Mouse (Mus musculus) limb, embryonic 14.5 days (tissue): ENCODE measurements around the gene Pnpt1. TPM values are rescaled to one million over a fixed set of nuclear protein-coding genes. Genes with fewer than 3 reads are reported as not detected.

Experiments used
- ATAC-seq: fragments of 200-750 bp; cut with Nextera tagmentation; 2 replicates; pipeline ENCODE4 v1.8.0; 2017; ENCODE audit warnings: low read depth, moderate number of reproducible peaks, moderate TSS enrichment; ENCODE audit not compliant: low FRiP score
- DNase-seq: peaks from one replicate; pipeline ENCODE4 v3.0.0-alpha.2; 2015; ENCODE audit warnings: low spot score
- H3K27ac ChIP-seq: fragments of 300-500 bp; sonication (generic); replicated peaks from 2 replicates; pipeline ENCODE4 v1.5.1; 2014; ENCODE audit warnings: low read depth, mild to moderate bottlenecking, low read length, moderate library complexity, mixed read lengths
- H3K27me3 ChIP-seq: fragments of 300-500 bp; sonication (generic); 2 replicates; pipeline ENCODE4 v1.6.1; 2014; ENCODE audit warnings: low read length, mixed read lengths; ENCODE audit not compliant: control insufficient read depth, insufficient read depth
- H3K36me3 ChIP-seq: fragments of 300-500 bp; sonication (generic); 2 replicates; pipeline ENCODE4 v1.6.1; 2014; ENCODE audit warnings: mild to moderate bottlenecking, low read length, moderate library complexity, mixed read lengths; ENCODE audit not compliant: control insufficient read depth, insufficient read depth
- H3K4me1 ChIP-seq: fragments of 300-500 bp; sonication (generic); 2 replicates; pipeline ENCODE4 v1.6.1; 2014; ENCODE audit warnings: antibody characterized with exemption, low read length, mixed read lengths; ENCODE audit not compliant: control insufficient read depth, insufficient read depth
- H3K4me2 ChIP-seq: fragments of 300-500 bp; sonication (generic); replicated peaks from 2 replicates; pipeline ENCODE4 v1.6.1; 2014; ENCODE audit warnings: low read depth, mild to moderate bottlenecking, low read length, moderate library complexity; ENCODE audit not compliant: severe bottlenecking
- H3K4me3 ChIP-seq: fragments of 300-500 bp; sonication (generic); replicated peaks from 2 replicates; pipeline ENCODE4 v1.5.1; 2014; ENCODE audit warnings: low read length
- H3K9ac ChIP-seq: fragments of 300-500 bp; sonication (generic); 2 replicates; pipeline ENCODE4 v1.6.1; 2014; ENCODE audit warnings: mild to moderate bottlenecking, low read depth, low read length, moderate library complexity; ENCODE audit not compliant: severe bottlenecking
- H3K9me3 ChIP-seq: fragments of 300-500 bp; sonication (generic); 2 replicates; pipeline ENCODE4 v1.6.1; 2016; ENCODE audit warnings: low read length; ENCODE audit not compliant: control insufficient read depth
- POLR2A ChIP-seq: fragments of 200-500 bp; IDR thresholded peaks from 2 replicates; pipeline ENCODE4 v1.8.0; 2012; ENCODE audit warnings: inconsistent platforms, mild to moderate bottlenecking, moderate library complexity, borderline replicate concordance; ENCODE audit not compliant: insufficient read depth, insufficient read length; ENCODE audit errors: extremely low read depth
- WGBS: fragments of 180-500 bp; shearing (Covaris S2); extraction: QIAGEN DNeasy Blood & Tissue Kit; methylation state at CpG from one replicate; pipeline ENCODE4 v1.1.7; 2014; 5-methylcytosine and 5-hydroxymethylcytosine counted together
- polyA plus RNA-seq, 2 experiments: library from polyadenylated mRNA; depleted of rRNA in 1 of 2; stranded (reverse) in 1 of 2; unstranded in 1 of 2; fragments of >200 nt; fragmentation: Nextera tagmentation in 1 of 2; extraction: Ambion mirVana in 1 of 2; gene quantifications; 2 replicates each; pipeline versions ENCODE4 v1.2.1 to v1.2.3; 2012 to 2014

The Pnpt1 gene
- polyA plus RNA-seq, 2 experiments = 32.2 to 37.4 TPM

DNA sequence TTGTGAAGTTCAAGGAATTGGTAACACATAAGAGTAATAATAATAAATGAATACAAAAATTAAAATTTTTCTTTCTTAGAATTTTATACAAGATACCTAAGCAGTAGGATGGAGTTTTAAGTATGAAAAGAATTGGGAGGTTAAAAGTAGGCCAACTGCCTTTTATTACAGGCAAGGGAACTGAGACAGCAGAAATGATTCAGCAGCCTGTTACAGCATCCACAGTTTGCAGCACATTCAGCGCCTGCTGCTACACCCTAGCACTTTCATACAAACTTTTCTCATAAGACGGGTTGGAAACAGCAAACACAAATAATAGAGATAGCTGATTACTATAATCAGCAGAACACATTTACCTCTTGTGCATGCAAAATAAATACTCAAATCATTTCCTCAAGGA, 79.2 kb downstream of the Pnpt1 start:
- no peak overlapping the region for H3K9ac ChIP-seq
- ATAC-seq = no peak
- no peak for DNase-seq
- no peak overlapping the region for H3K4me2 ChIP-seq
- peaks cover 49% of the 10 kb centered on the region for H3K36me3 ChIP-seq
- H3K9me3 ChIP-seq = no peaks in the 10 kb centered on the region
- no peak overlapping the region for H3K4me3 ChIP-seq
- no peaks in the 10 kb centered on the region for H3K27me3 ChIP-seq
- H3K27ac ChIP-seq = no peak overlapping the region
- no peaks in the 10 kb centered on the region for H3K4me1 ChIP-seq
- 95% methylated on average over 2 of the region's 2 CpGs for WGBS
- no peak for TF ChIP-seq POLR2A

Other genes with a start within 250 kb of the Pnpt1 start
- 16.2 and 21.0 TPM in 2 replicates for gene Ppp4r3b, start 42.1 kb downstream of the Pnpt1 start, polyA plus RNA-seq (2012; rRNA removed)
- gene Ppp4r3b, start 42.1 kb downstream of the Pnpt1 start, polyA plus RNA-seq (2014; fragmentation: Nextera tagmentation; extraction: Ambion mirVana) = 77.8 and 81.2 TPM in 2 replicates
- 12.1 and 23.0 TPM in 2 replicates for gene Cfap36, start 116.7 kb downstream of the Pnpt1 start, polyA plus RNA-seq (2012; rRNA removed)
- gene Cfap36, start 116.7 kb downstream of the Pnpt1 start, polyA plus RNA-seq (2014; fragmentation: Nextera tagmentation; extraction: Ambion mirVana) = 43.4 and 46.9 TPM in 2 replicates
- gene Ccdc88a, start 242.9 kb downstream of the Pnpt1 start, polyA plus RNA-seq (2012; rRNA removed) = 11.8 and 16.1 TPM in 2 replicates
- 31.8 and 36.7 TPM in 2 replicates for gene Ccdc88a, start 242.9 kb downstream of the Pnpt1 start, polyA plus RNA-seq (2014; fragmentation: Nextera tagmentation; extraction: Ambion mirVana)